13 mouse cellular contexts compared by ENCODE assay signal in genomic region chr3:145798042-145798441, GRCm38 (mm10). TPM values are rescaled to one million over a fixed set of nuclear protein-coding genes. Genes with fewer than 3 reads are reported as not detected.
DNase-seq lines count a peak whose midpoint lies in the region; ATAC-seq and TF ChIP-seq lines count a peak whose summit lies in the region.
"Had no signal": no experiment of that assay in that cellular context is flagged by ENCODE, and none has a peak within 500 bp of the region (broad histone marks: within the 10 kb centered on the region; RNA-seq: fewer than 3 reads in every experiment).

No protein-coding gene starts in this region.

- peaks cover 47% of the 10 kb centered on the region for H3K4me1 ChIP-seq in heart, embryonic 13.5 days
- H3K4me1 ChIP-seq in lung, embryonic 14.5 days (ENCODE audit: insufficient read depth) = peaks cover 29% of the 10 kb centered on the region
- H3K4me1 ChIP-seq in heart, embryonic 16.5 days (ENCODE audit: control insufficient read depth, insufficient read depth, low read length) = peaks cover 11% of the 10 kb centered on the region
- H3K4me1 ChIP-seq in liver, embryonic 11.5 days (replicated peaks; ENCODE audit: control insufficient read depth, insufficient read depth, low read length) = peaks cover 22% of the 10 kb centered on the region
- H3K4me1 ChIP-seq: hindbrain, embryonic 15.5 days had no signal

- peaks cover 4% of the 10 kb centered on the region for H3K9me3 ChIP-seq in heart, embryonic 13.5 days
- H3K9me3 ChIP-seq in lung, embryonic 14.5 days (ENCODE audit: low read depth, low read length) = no peaks in the 10 kb centered on the region
- 0 out of 2 replicates have a peak, but pooled peaks cover 2% of the 10 kb centered on the region for H3K9me3 ChIP-seq in heart, embryonic 16.5 days (replicated peaks; ENCODE audit: control insufficient read depth, low read length)
- peaks cover 2% of the 10 kb centered on the region; the same call in 1 of the 2 replicates for H3K9me3 ChIP-seq in liver, embryonic 11.5 days (ENCODE audit: control insufficient read depth, low read length)
- H3K9me3 ChIP-seq: embryonic facial prominence, embryonic 13.5 days; hindbrain, embryonic 15.5 days had no signal

- H3K36me3 ChIP-seq in heart, embryonic 13.5 days = no peaks in the 10 kb centered on the region
- no peaks in the 10 kb centered on the region for H3K36me3 ChIP-seq in lung, embryonic 14.5 days (ENCODE audit: insufficient read depth)
- H3K36me3 ChIP-seq in heart, embryonic 16.5 days (ENCODE audit: control insufficient read depth, insufficient read depth) = no peaks in the 10 kb centered on the region
- no peaks in the 10 kb centered on the region for H3K36me3 ChIP-seq in liver, embryonic 11.5 days (ENCODE audit: control insufficient read depth, insufficient read depth, low read length)
- H3K36me3 ChIP-seq: embryonic facial prominence, embryonic 13.5 days; hindbrain, embryonic 15.5 days had no signal

- H3K27me3 ChIP-seq in heart, embryonic 13.5 days (replicated peaks) = no peaks in the 10 kb centered on the region
- no peaks in the 10 kb centered on the region for H3K27me3 ChIP-seq in lung, embryonic 14.5 days (ENCODE audit: insufficient read depth, low read length)
- no peaks in the 10 kb centered on the region for H3K27me3 ChIP-seq in heart, embryonic 16.5 days (ENCODE audit: control insufficient read depth, insufficient read depth, low read length)
- H3K27me3 ChIP-seq in liver, embryonic 11.5 days (replicated peaks; ENCODE audit: control insufficient read depth, insufficient read depth, low read length) = no peaks in the 10 kb centered on the region
- H3K27me3 ChIP-seq: embryonic facial prominence, embryonic 13.5 days; hindbrain, embryonic 15.5 days had no signal

- 47% methylated on average over 10 of the region's 10 CpGs for WGBS in heart, embryonic 13.5 days
- 41% methylated on average over 10 of the region's 10 CpGs for WGBS in lung, embryonic 14.5 days
- WGBS in heart, embryonic 16.5 days = 61% methylated on average over 10 of the region's 10 CpGs
- WGBS in liver, embryonic 11.5 days = 55% methylated on average over 10 of the region's 10 CpGs

- no peak overlapping the region; the same call in 1 of the 2 replicates for H3K9ac ChIP-seq in heart, embryonic 13.5 days
- H3K9ac ChIP-seq in lung, embryonic 14.5 days = no peak overlapping the region
- H3K9ac ChIP-seq in heart, embryonic 16.5 days (ENCODE audit: low read length) = no peak overlapping the region
- no peak overlapping the region for H3K9ac ChIP-seq in liver, embryonic 11.5 days (ENCODE audit: low read depth, low read length)
- H3K9ac ChIP-seq: embryonic facial prominence, embryonic 13.5 days; forebrain, postnatal 0 days; hindbrain, embryonic 15.5 days had no signal

- H3K27ac ChIP-seq in heart, embryonic 13.5 days (replicated peaks) = peak overlapping the region; percentile 62
- H3K27ac ChIP-seq in lung, embryonic 14.5 days (ENCODE audit: low read depth) = peak overlapping the region; percentile 78
- peak overlapping the region; percentile 44; the same call in 1 of the 2 replicates for H3K27ac ChIP-seq in heart, embryonic 16.5 days (ENCODE audit: low read length)
- H3K27ac ChIP-seq in liver, embryonic 11.5 days (ENCODE audit: low read depth, low read length) = peak overlapping the region; percentile 2; the same call in 1 of the 2 replicates
- H3K27ac ChIP-seq: embryonic facial prominence, embryonic 13.5 days; hindbrain, embryonic 15.5 days had no signal

- H3K4me2 ChIP-seq in heart, embryonic 13.5 days = peak overlapping the region; percentile 18
- H3K4me2 ChIP-seq in lung, embryonic 14.5 days = peak overlapping the region; percentile 32
- H3K4me2 ChIP-seq in heart, embryonic 16.5 days (ENCODE audit: low read depth, low read length) = no peak overlapping the region
- 0 out of 2 replicates have a peak overlapping the region, but pooled peaks have one; percentile 19 for H3K4me2 ChIP-seq in liver, embryonic 11.5 days
- H3K4me2 ChIP-seq: embryonic facial prominence, embryonic 13.5 days; hindbrain, embryonic 15.5 days had no signal

- no peak for DNase-seq in heart, postnatal 10 days
- no peak for DNase-seq in lung, embryonic 14.5 days
- no peak for DNase-seq in lung, postnatal 25 days (ENCODE audit: low spot score)
- DNase-seq in liver, embryonic 11.5 days (ENCODE audit: low spot score) = no peak
- no peak for DNase-seq in thymus, postnatal 4 days
- DNase-seq: cerebellum, postnatal 25 days; forebrain, postnatal 0 days; gastrocnemius, postnatal 25 days; right cerebral cortex, postnatal 14 days had no signal

- no peak for TF ChIP-seq CTCF in lung, embryonic 14.5 days (IDR thresholded peaks at IDR 0.05; ENCODE audit: low read depth)

- H3K4me3 ChIP-seq in heart, embryonic 13.5 days = no peak overlapping the region
- no peak overlapping the region for H3K4me3 ChIP-seq in lung, embryonic 14.5 days (ENCODE audit: low read depth, low read length)
- no peak overlapping the region for H3K4me3 ChIP-seq in heart, embryonic 16.5 days (ENCODE audit: low read length)
- H3K4me3 ChIP-seq in liver, embryonic 11.5 days (ENCODE audit: low read depth, low read length) = no peak overlapping the region
- H3K4me3 ChIP-seq: embryonic facial prominence, embryonic 13.5 days; hindbrain, embryonic 15.5 days had no signal

- ATAC-seq in heart, embryonic 13.5 days (ENCODE audit: extremely low read depth, insufficient number of reproducible peaks, low FRiP score, low TSS enrichment) = no peak
- peak; percentile 26; the same call in 1 of the 2 replicates for ATAC-seq in lung, embryonic 14.5 days (ENCODE audit: insufficient read depth)
- no peak for ATAC-seq in heart, embryonic 16.5 days (replicated peaks; ENCODE audit: extremely low read depth, insufficient read depth, low FRiP score)
- no peak for ATAC-seq in liver, embryonic 11.5 days (replicated peaks; ENCODE audit: low FRiP score)
- ATAC-seq: forebrain, postnatal 0 days had no signal

- intact Hi-C loops in heart, postnatal 10 days (cut with DNase I) = no loop called here

RNA-seq across cellular contexts. Expression of gene Ddah1, which starts 39.6 kb away (rescaled TPM):
- 26.0 and 27.9 TPM in 2 replicates for polyA plus RNA-seq in heart, embryonic 13.5 days (2015; fragmentation: Nextera tagmentation; extraction: Ambion mirVana)
- 10 to 100 TPM; 10.6 to 13.6 TPM for total RNA-seq in heart, postnatal 10 days (2021)
- 30.1 and 35.1 TPM in 2 replicates for polyA plus RNA-seq in lung, embryonic 14.5 days (2014; fragmentation: Nextera tagmentation; extraction: Ambion mirVana)
- polyA plus RNA-seq in heart, embryonic 16.5 days (2015; fragmentation: Nextera tagmentation; extraction: Ambion mirVana) = 17.4 and 22.2 TPM in 2 replicates
- 47.3 and 50.2 TPM in 2 replicates for polyA plus RNA-seq in liver, embryonic 11.5 days (2014; fragmentation: Nextera tagmentation; extraction: Ambion mirVana)

Comparison
In these comparisons a context has a peak if more than half of its experiments do, and no peak if none do; other contexts are left out.
1. H3K27ac ChIP-seq: peak in every context shown above with its lines; median percentile 78 in lung, embryonic 14.5 days; 62 in heart, embryonic 13.5 days; 44 in heart, embryonic 16.5 days; 2 in liver, embryonic 11.5 days.